Mouse (Mus musculus) T-helper 1 cell (primary cell): Measurements from ENCODE around the gene March8.

Experiments used
- in situ Hi-C: fragments of 300-600 bp; cut with MboI, MseI; formaldehyde crosslinking; loops from one replicate; pipeline ENCODE4 v1.15.1; 2025; ENCODE audit warnings: high pct_unique_total_duplicates

Gene March8

GRCm38 (mm10) chr6:116407956-116408657 is 70.3 kb downstream of the March8 start:
- in situ Hi-C loops: no loop called here

- in situ Hi-C loops: no loop called here
Observed at GRCm38 (mm10) chr6:116410436-116410835, 72.6 kb downstream of the March8 start.

DNA sequence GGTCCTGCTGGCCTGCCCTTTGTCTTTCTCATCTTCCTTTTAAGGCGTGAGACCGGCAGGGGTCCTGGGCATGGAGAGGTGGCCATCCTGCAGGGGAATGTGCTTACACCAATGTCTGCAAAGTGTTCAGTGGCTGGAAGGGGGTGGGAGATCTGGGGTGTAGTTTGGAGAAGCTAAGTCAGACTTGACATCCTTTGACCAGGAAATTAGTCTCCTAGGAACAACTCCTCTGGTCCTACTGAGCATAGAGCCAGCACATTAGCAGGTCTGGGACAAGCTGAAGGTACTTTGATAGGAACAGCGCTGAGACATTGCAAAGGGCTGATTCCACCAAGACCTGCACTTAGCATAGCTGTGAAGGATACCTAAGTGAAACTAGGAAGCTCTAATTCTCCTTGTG is 73.9 kb downstream of the March8 start:
- in situ Hi-C loops: no loop called here

DNA sequence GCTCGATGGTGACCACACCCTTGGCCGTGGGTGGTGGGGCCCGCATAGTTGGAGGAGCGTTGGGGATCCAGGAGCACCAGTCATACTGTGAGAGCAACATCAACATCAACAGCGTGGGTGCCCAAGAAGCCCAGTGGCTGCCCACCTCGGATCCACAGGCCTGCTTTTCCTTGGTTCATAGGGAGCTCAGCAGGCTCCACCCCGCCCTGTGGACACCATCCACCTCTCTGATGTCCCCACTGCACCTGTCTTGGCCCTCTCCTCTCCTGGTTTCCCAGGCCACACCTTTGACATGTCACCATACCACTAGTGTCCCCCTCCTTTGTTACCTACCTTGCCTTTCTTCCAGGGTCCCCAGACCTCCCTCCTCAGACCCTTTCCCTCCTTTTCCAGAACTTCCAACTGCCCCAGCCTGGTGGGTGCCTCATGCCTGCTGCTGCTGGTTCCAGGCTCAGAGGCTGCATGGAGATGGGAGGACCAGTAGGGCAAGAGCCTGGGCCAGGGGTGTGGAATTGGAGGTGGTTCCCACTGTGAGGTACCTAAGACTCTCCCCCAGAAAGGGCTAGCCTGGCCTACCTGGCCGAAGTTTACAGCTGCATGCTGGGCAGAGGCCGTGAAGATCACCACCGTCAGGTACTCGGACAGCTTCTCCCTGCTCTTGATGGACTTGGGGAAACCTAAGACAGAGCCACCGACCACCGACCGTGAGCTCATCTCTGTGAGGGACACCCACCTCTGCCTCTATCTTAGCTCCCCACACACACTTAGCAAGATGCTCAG is 74.9 kb downstream of the March8 start:
- in situ Hi-C loops: no loop called here

DNA sequence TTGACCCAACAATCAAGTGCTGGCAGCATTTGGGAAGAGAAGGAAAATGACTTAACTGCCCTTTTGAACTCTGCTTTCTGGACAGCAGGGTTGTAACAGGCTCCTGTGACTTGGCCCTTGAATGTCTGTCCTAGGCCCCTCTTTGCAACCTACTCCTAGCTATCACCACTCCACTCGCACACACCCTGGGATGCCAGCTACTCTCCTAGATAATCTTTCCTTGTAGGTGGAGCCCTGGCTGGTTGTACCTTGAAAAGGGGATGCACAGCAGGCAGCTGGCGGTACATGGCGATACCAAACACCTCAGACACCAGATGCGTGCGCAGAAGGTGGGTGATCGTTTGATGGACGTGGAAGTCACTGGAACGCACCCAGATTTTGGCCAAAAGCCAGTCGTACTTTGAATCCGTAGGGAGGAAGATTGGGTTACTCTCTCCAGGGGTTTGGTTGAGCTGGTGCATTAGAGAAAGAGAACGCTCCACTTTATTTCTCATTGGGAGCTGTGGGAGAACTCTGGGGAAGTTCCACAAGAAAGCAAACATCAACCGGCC is 77.4 kb downstream of the March8 start:
- in situ Hi-C loops: no loop called here

DNA sequence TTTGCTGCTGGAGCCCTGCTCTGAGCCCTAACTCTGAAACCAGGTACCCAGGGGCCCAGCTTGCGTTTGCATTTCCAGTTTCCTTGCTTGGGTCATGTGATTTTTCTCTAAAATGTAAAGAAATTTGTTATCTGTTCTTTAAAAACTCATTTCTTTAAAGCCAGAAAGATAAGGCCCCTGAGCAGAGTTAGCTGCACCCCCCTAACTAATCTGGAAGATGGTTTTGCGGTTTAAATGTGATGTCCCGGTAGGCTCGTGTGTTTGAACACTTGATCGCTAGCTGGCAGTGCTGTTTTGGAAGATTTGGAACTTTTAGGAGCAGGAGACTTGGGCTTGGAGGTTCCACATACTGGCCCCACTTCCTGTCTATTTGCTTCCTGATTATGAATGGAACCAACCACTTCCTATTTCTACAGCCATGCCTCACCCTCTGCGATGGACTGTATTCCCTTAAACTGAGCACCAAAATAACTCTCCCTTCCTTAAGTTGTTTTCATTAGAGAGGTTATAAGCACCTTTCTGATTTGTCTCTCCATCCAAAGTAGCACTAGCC is 78.3 kb downstream of the March8 start:
- in situ Hi-C loops: no loop called here

GRCm38 (mm10) chr6:116417518-116418315 is 79.9 kb downstream of the March8 start:
- in situ Hi-C loops: no loop called here

GRCm38 (mm10) chr6:116418487-116418886 is 80.7 kb downstream of the March8 start:
- in situ Hi-C loops: no loop called here

GRCm38 (mm10) chr6:116419699-116420098 is 81.9 kb downstream of the March8 start:
- in situ Hi-C loops: no loop called here

DNA sequence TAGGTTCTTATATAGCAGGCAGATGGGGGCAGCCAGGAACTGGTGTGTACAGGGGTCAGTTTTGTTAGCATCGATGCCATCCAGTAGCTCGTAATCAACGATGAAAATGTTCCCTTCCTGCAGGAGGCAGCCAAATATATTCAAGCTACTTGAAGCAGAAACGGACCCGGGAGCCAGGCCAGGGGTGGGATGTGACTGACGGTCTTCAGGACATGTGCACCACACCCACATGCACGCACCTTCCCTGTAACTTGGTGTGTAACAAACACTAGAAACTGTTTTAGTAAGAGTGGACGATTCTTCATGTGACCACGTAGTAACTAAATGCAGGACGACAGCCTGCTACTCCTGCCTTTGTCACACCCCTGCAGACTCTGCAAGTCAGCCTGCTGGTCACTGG is 82.4 kb downstream of the March8 start:
- in situ Hi-C loops: no loop called here

GRCm38 (mm10) chr6:116422991-116423390 is 85.2 kb downstream of the March8 start:
- in situ Hi-C loops: no loop called here

DNA sequence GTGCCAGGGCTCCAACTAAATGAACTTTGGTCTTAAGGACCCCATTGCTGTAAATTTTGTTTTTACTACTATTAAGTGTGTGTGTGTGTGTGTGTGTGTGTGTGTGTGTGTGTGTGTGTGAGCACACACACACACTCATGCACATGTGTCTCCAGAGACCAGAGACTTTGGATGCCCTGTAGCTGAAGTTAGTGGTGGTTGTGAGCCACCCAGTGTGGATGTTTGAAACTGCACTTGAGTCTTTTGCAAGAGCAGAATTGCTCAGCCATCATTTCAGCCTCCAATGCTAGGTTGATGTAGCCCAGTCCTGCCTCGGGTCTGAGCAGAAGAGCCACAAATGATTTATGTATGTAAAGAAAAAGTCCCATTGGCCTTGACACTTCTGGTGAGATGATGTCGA is 85.8 kb downstream of the March8 start:
- in situ Hi-C loops: no loop called here

- in situ Hi-C loops: no loop called here
Observed at GRCm38 (mm10) chr6:116427552-116427951, 89.7 kb downstream of the March8 start.

DNA sequence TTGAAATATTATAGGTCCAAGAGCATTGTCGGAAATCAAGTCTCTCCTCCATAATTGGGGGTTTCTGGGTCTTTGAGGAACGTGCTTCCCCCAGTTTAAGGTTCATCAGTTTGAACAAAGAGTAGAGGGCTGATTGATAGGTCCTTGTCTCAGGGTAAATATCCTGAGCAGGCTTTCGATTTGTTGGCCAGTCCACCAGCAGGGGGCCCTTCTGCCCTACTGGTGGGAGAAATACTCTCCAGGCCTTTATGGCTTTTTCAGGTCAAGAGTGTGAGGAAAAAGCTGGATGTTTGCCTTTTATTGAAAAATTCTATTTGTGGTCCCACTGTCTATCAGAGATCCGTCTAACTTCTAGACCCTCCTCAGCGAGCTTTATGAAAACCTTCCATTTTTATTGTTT is 90.5 kb downstream of the March8 start:
- in situ Hi-C loops: no loop called here

- in situ Hi-C loops: no loop called here
Observed at GRCm38 (mm10) chr6:116438864-116439263, 101.0 kb downstream of the March8 start.

DNA sequence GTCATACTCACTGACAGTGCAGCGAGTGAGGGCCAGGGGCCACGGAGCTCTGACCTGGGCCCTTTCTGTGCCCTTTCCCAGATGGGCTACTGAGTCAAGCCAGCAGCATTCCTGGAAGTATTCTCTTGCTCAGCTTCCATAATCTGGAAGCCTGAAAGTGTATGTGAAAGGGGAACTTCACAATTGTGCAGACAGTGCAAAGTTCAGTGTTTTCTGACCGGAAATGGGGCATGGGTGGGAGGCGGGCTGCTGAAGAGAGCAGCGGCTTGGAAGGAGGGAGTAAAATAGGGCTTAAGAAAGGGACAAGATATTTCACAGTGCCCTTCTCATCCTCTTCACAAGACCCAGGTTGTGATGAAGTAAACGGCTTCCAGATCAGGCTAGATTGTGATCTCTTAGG is 101.7 kb downstream of the March8 start:
- in situ Hi-C loops: no loop called here

GRCm38 (mm10) chr6:116440447-116440846 is 102.6 kb downstream of the March8 start:
- in situ Hi-C loops: no loop called here

GRCm38 (mm10) chr6:116440849-116441248 is 103.0 kb downstream of the March8 start:
- in situ Hi-C loops: no loop called here

DNA sequence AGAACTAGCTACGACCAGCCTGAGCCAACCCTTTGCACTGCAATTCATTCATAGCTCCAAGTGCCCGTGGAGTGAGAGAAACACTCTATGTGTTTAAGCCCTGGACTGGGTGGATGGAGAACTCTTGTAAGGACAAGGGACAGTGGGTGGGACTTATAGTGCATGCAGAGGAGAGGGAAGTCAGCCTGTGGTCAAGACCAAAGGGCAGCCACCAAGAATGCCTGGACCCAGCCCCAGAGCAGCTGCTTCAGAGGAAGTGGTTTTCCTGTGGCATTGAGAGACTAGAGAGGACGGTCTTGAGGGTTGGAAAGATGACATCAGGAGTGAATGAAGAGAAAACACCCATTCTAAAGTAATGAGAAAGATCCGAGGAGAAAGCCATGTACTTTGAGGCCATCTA is 118.0 kb downstream of the March8 start:
- in situ Hi-C loops: no loop called here

DNA sequence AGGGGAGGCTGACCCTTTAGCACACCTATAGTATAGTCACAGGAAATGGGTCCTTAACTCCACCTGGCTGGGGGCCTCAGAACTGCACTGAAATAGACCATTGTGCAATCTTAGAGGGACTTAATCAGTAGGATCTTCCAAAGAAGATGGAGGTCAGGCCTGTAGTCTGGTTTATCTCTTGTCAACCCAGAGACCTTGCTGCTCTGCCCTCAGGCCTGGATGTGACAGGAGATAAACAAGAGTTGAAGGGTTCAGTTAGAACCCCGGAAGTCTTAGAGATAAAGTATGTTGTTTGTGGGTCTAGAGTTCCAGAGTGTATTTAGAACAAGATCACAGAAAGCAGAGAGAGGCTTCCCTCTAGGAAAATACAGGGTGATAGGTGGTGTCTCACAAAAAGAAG is 118.7 kb downstream of the March8 start:
- in situ Hi-C loops: no loop called here

GRCm38 (mm10) chr6:116458728-116459127 is 120.9 kb downstream of the March8 start:
- in situ Hi-C loops: no loop called here
